Comparison of ENCODE assay signal across 8 mouse cellular contexts in genomic region chr13:81767038-81767659, GRCm38 (mm10). TPM values are rescaled to one million over a fixed set of nuclear protein-coding genes. Genes with fewer than 3 reads are reported as not detected.
A peak's percentile ranks its signal among the peaks of the same experiment; 100 is the strongest.
DNase-seq lines count a peak whose midpoint lies in the region.

No protein-coding gene starts in this region.

- peak; percentile 51 for DNase-seq in CD4-positive helper T cell, adult 2 months (ENCODE audit: low read depth, low spot score)
- DNase-seq in MN1 (ENCODE audit: low spot score), result peak; percentile 34
- peak; percentile 48 for DNase-seq in cerebellum, adult 9-11 months
- peak; percentile 51 for DNase-seq in gastrocnemius, adult 18-20 months (ENCODE audit: low spot score)
- peak; percentile 77 to 80 for DNase-seq in kidney, postnatal 4 days
- DNase-seq in lung, postnatal 25 days (ENCODE audit: low spot score), result peak; percentile 61
- DNase-seq in right cerebral cortex, adult 18-20 months, result peak; percentile 83
- peak; percentile 17 for DNase-seq in yolk sac, embryonic 10.5 days (ENCODE audit: low spot score)

RNA-seq across cellular contexts. Expression of gene Cetn3, which starts 15.7 kb away (rescaled TPM):
- total RNA-seq in gastrocnemius, adult 18-20 months (2021), result 10 to 100 TPM; 21.6 to 26.3 TPM

RNA-seq across cellular contexts. Expression of gene Mblac2, which starts 56.0 kb away (rescaled TPM):
- total RNA-seq in gastrocnemius, adult 18-20 months (2021), result 1 to 10 TPM; 1.7 to 1.8 TPM

RNA-seq across cellular contexts. Expression of gene Polr3g, which starts 56.3 kb away (rescaled TPM):
- total RNA-seq in gastrocnemius, adult 18-20 months (2021), result 1 to 10 TPM; 1.5 to 1.8 TPM

Comparison
In these comparisons a context has a peak if more than half of its experiments do, and no peak if none do; other contexts are left out.
1. Peak in every context shown above with its lines: DNase-seq.
2. DNase-seq: peak in every context shown above with its lines; median percentile 83 in right cerebral cortex, adult 18-20 months; 78 in kidney, postnatal 4 days; 61 in lung, postnatal 25 days; 51 in CD4-positive helper T cell, adult 2 months; 51 in gastrocnemius, adult 18-20 months; 48 in cerebellum, adult 9-11 months; 34 in MN1; 17 in yolk sac, embryonic 10.5 days.